Mouse (Mus musculus): Measurements from ENCODE around the gene Arpp21. TPM values are rescaled to one million over a fixed set of nuclear protein-coding genes. Genes with fewer than 3 reads are reported as not detected.

The Arpp21 gene
- polyA plus RNA-seq, 1 experiment from 2014 or later: 0.79 TPM

- H3K9me3 ChIP-seq (ENCODE audit: low read length): no peaks in the 10 kb centered on the region
- H3K36me3 ChIP-seq (ENCODE audit: insufficient read depth, low read length): no peaks in the 10 kb centered on the region
- no peak overlapping the region for H3K27ac ChIP-seq (ENCODE audit: low read length)
- no peaks in the 10 kb centered on the region for H3K4me1 ChIP-seq (ENCODE audit: insufficient read depth, low read length)
- WGBS: 68% methylated on average over 3 of the region's 3 CpGs
- no peak overlapping the region for H3K4me3 ChIP-seq (ENCODE audit: low read length)
- no peak for ATAC-seq (ENCODE audit: low FRiP score, low TSS enrichment)
- H3K27me3 ChIP-seq (ENCODE audit: insufficient read depth, low read length): no peaks in the 10 kb centered on the region
- H3K9ac ChIP-seq (replicated peaks; ENCODE audit: low read length): no peak overlapping the region
- H3K4me2 ChIP-seq (replicated peaks; ENCODE audit: low read depth, low read length): no peak overlapping the region
These were observed 16.1 kb upstream of the Arpp21 start for GRCm38 (mm10) chr9:112251857-112252256.

GRCm38 (mm10) chr9:112251339-112251738 lies 15.6 kb upstream of the Arpp21 start:
- Histone ChIP-seq H3K4me2 (replicated peaks; ENCODE audit: low read depth, low read length) (no peak overlapping the region), H3K4me1 (ENCODE audit: insufficient read depth, low read length) (no peaks in the 10 kb centered on the region), H3K9ac (replicated peaks; ENCODE audit: low read length) (no peak overlapping the region), H3K36me3 (ENCODE audit: insufficient read depth, low read length) (no peaks in the 10 kb centered on the region), H3K27ac (ENCODE audit: low read length) (no peak overlapping the region), H3K4me3 (ENCODE audit: low read length) (no peak overlapping the region), H3K9me3 (ENCODE audit: low read length) (no peaks in the 10 kb centered on the region), H3K27me3 (ENCODE audit: insufficient read depth, low read length) (no peaks in the 10 kb centered on the region)
- no peak for ATAC-seq (ENCODE audit: low FRiP score, low TSS enrichment)
- WGBS: 92% methylated on average over 5 of the region's 5 CpGs

GRCm38 (mm10) chr9:112249753-112250152 lies 14.0 kb upstream of the Arpp21 start:
- Histone ChIP-seq H3K4me1 (ENCODE audit: insufficient read depth, low read length) (no peaks in the 10 kb centered on the region), H3K27me3 (ENCODE audit: insufficient read depth, low read length) (no peaks in the 10 kb centered on the region), H3K27ac (ENCODE audit: low read length) (no peak overlapping the region), H3K4me3 (ENCODE audit: low read length) (no peak overlapping the region), H3K9me3 (ENCODE audit: low read length) (no peaks in the 10 kb centered on the region), H3K4me2 (replicated peaks; ENCODE audit: low read depth, low read length) (no peak overlapping the region), H3K36me3 (ENCODE audit: insufficient read depth, low read length) (no peaks in the 10 kb centered on the region), H3K9ac (replicated peaks; ENCODE audit: low read length) (no peak overlapping the region)
- ATAC-seq (ENCODE audit: low FRiP score, low TSS enrichment): no peak
- WGBS: 84% methylated on average over 4 of the region's 4 CpGs

- Histone ChIP-seq H3K36me3 (ENCODE audit: insufficient read depth, low read length) (no peaks in the 10 kb centered on the region), H3K27ac (ENCODE audit: low read length) (no peak overlapping the region), H3K4me2 (replicated peaks; ENCODE audit: low read depth, low read length) (no peak overlapping the region), H3K9me3 (ENCODE audit: low read length) (no peaks in the 10 kb centered on the region), H3K27me3 (ENCODE audit: insufficient read depth, low read length) (no peaks in the 10 kb centered on the region), H3K4me1 (ENCODE audit: insufficient read depth, low read length) (no peaks in the 10 kb centered on the region), H3K4me3 (ENCODE audit: low read length) (no peak overlapping the region), H3K9ac (replicated peaks; ENCODE audit: low read length) (no peak overlapping the region)
- WGBS: 79% methylated on average over 2 of the region's 2 CpGs
- no peak for ATAC-seq (ENCODE audit: low FRiP score, low TSS enrichment)
These were observed 11.4 kb upstream of the Arpp21 start for GRCm38 (mm10) chr9:112247183-112247582.

- no peak overlapping the region for H3K27ac ChIP-seq (ENCODE audit: low read length)
- H3K27me3 ChIP-seq (ENCODE audit: insufficient read depth, low read length): peaks cover 44% of the 10 kb centered on the region
- peaks cover 14% of the 10 kb centered on the region for H3K4me1 ChIP-seq (ENCODE audit: insufficient read depth, low read length)
- no peak overlapping the region for H3K4me3 ChIP-seq (ENCODE audit: low read length)
- H3K4me2 ChIP-seq (replicated peaks; ENCODE audit: low read depth, low read length): no peak overlapping the region
- H3K9ac ChIP-seq (replicated peaks; ENCODE audit: low read length): no peak overlapping the region
- H3K36me3 ChIP-seq (ENCODE audit: insufficient read depth, low read length): no peaks in the 10 kb centered on the region
- H3K9me3 ChIP-seq (ENCODE audit: low read length): no peaks in the 10 kb centered on the region
- 78% methylated on average over 9 of the region's 9 CpGs for WGBS
- ATAC-seq (ENCODE audit: low FRiP score, low TSS enrichment): no peak
These were observed 2.4 kb upstream of the Arpp21 start for GRCm38 (mm10) chr9:112238168-112238567.

- Histone ChIP-seq H3K4me1 (ENCODE audit: insufficient read depth, low read length) (peaks cover 14% of the 10 kb centered on the region), H3K9me3 (ENCODE audit: low read length) (no peaks in the 10 kb centered on the region), H3K9ac (replicated peaks; ENCODE audit: low read length) (no peak overlapping the region), H3K4me3 (ENCODE audit: low read length) (no peak overlapping the region), H3K36me3 (ENCODE audit: insufficient read depth, low read length) (no peaks in the 10 kb centered on the region), H3K27me3 (ENCODE audit: insufficient read depth, low read length) (peaks cover 54% of the 10 kb centered on the region), H3K27ac (ENCODE audit: low read length) (no peak overlapping the region), H3K4me2 (replicated peaks; ENCODE audit: low read depth, low read length) (no peak overlapping the region)
- 81% methylated on average over 8 of the region's 8 CpGs for WGBS
- ATAC-seq (ENCODE audit: low FRiP score, low TSS enrichment): no peak
These were observed 813 bp upstream of the Arpp21 start for GRCm38 (mm10) chr9:112236551-112236950.

DNA sequence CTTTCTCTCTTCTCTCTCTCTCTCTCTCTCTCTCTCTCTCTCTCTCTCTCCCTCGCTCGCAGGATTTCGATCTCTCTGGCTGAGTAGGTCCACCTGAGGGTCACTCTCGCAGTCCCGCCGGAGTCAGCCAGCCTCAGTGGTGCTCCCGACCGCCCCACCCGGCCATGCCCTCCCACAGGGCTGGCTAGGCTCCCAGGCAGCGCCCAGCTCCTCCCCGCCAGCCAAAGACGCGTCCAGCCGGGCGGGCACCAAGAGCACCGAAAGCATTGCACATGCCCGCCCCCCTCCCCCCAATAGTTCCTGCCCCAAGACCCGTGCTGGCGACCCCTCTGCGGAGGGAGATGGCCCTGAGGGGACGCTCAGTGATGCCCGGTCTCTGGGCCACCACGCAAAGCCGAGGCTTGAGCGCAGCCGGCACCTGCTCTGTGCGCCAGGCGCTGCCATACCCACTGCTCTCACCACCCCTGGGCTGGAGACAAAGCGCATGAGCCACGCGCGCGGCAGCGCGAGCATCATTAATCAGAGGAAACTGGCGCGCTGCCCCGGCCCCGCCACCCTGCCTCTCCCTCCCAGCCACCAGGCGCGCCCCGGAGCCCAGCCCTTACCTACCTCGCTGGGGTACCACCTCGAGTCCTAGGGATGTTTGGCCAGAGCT lies 570 bp downstream of the Arpp21 start:
- H3K4me1 ChIP-seq (ENCODE audit: insufficient read depth, low read length): peaks cover 14% of the 10 kb centered on the region
- H3K36me3 ChIP-seq (ENCODE audit: insufficient read depth, low read length): no peaks in the 10 kb centered on the region
- under 1% methylated on average over 40 of the region's 44 CpGs for WGBS
- H3K27me3 ChIP-seq (ENCODE audit: insufficient read depth, low read length): peaks cover 64% of the 10 kb centered on the region
- H3K4me3 ChIP-seq (ENCODE audit: low read length): peak overlapping the region; percentile 46
- no peaks in the 10 kb centered on the region for H3K9me3 ChIP-seq (ENCODE audit: low read length)
- no peak overlapping the region for H3K27ac ChIP-seq (ENCODE audit: low read length)
- H3K9ac ChIP-seq (replicated peaks; ENCODE audit: low read length): peak overlapping the region; percentile 39; the same call in 1 of the 2 replicates
- ATAC-seq (ENCODE audit: low FRiP score, low TSS enrichment): peak; percentile 84
- peak overlapping the region; percentile 69 for H3K4me2 ChIP-seq (replicated peaks; ENCODE audit: low read depth, low read length)

GRCm38 (mm10) chr9:112234505-112235024 lies 1.2 kb downstream of the Arpp21 start:
- H3K4me2 ChIP-seq (replicated peaks; ENCODE audit: low read depth, low read length): peak overlapping the region; percentile 69
- H3K9me3 ChIP-seq (ENCODE audit: low read length): no peaks in the 10 kb centered on the region
- H3K9ac ChIP-seq (replicated peaks; ENCODE audit: low read length): peak overlapping the region; percentile 35; the same call in 1 of the 2 replicates
- peak overlapping the region; percentile 46 for H3K4me3 ChIP-seq (ENCODE audit: low read length)
- H3K4me1 ChIP-seq (ENCODE audit: insufficient read depth, low read length): peaks cover 14% of the 10 kb centered on the region
- H3K36me3 ChIP-seq (ENCODE audit: insufficient read depth, low read length): no peaks in the 10 kb centered on the region
- WGBS: under 1% methylated on average over 24 of the region's 24 CpGs
- peak; percentile 70 for ATAC-seq (ENCODE audit: low FRiP score, low TSS enrichment)
- H3K27me3 ChIP-seq (ENCODE audit: insufficient read depth, low read length): peaks cover 69% of the 10 kb centered on the region
- no peak overlapping the region for H3K27ac ChIP-seq (ENCODE audit: low read length)

GRCm38 (mm10) chr9:112233822-112234504 lies 1.8 kb downstream of the Arpp21 start:
- H3K4me3 ChIP-seq (ENCODE audit: low read length): peak overlapping the region; percentile 46
- peaks cover 14% of the 10 kb centered on the region for H3K4me1 ChIP-seq (ENCODE audit: insufficient read depth, low read length)
- H3K27me3 ChIP-seq (ENCODE audit: insufficient read depth, low read length): peaks cover 69% of the 10 kb centered on the region
- WGBS: 14% methylated on average over 12 of the region's 12 CpGs
- H3K27ac ChIP-seq (ENCODE audit: low read length): no peak overlapping the region
- ATAC-seq (ENCODE audit: low FRiP score, low TSS enrichment): no peak
- no peaks in the 10 kb centered on the region for H3K9me3 ChIP-seq (ENCODE audit: low read length)
- no peak overlapping the region for H3K9ac ChIP-seq (replicated peaks; ENCODE audit: low read length)
- H3K4me2 ChIP-seq (replicated peaks; ENCODE audit: low read depth, low read length): peak overlapping the region; percentile 69
- no peaks in the 10 kb centered on the region for H3K36me3 ChIP-seq (ENCODE audit: insufficient read depth, low read length)

DNA sequence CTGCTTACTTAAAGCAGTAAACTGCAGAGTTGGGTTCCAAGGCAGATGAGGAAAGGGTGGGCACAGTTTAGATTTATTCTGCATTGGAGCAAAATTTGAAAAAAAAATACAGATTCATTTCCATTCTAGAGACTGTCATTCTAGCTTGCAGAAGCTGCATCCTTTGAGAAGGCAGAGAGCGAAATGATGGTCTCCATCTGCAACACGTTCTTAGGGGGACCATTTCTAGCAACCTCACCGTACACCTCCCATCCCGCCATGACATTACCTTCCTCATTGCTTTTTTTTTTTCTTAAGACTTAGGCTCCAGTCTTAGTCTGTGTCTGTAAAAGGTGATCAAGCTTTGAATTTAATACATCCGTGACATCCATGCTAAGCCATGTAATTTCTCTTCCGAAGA lies 2.4 kb downstream of the Arpp21 start:
- Histone ChIP-seq H3K4me1 (ENCODE audit: insufficient read depth, low read length) (peaks cover 14% of the 10 kb centered on the region), H3K27ac (ENCODE audit: low read length) (no peak overlapping the region), H3K9me3 (ENCODE audit: low read length) (no peaks in the 10 kb centered on the region), H3K4me3 (ENCODE audit: low read length) (no peak overlapping the region), H3K36me3 (ENCODE audit: insufficient read depth, low read length) (no peaks in the 10 kb centered on the region), H3K4me2 (replicated peaks; ENCODE audit: low read depth, low read length) (no peak overlapping the region), H3K9ac (replicated peaks; ENCODE audit: low read length) (no peak overlapping the region), H3K27me3 (ENCODE audit: insufficient read depth, low read length) (peaks cover 69% of the 10 kb centered on the region)
- ATAC-seq (ENCODE audit: low FRiP score, low TSS enrichment): no peak
- WGBS: 61% methylated on average over 6 of the region's 6 CpGs
